Mouse (Mus musculus) lung, adult 2 months (tissue): ENCODE data around the gene Ost4. TPM values are rescaled to one million over a fixed set of nuclear protein-coding genes. Genes with fewer than 3 reads are reported as not detected.

Source experiments
- DNase-seq: peaks from one replicate; pipeline ENCODE4 v3.0.0; 2022
- H3K4me1 ChIP-seq: fragments of 200-500 bp; 2 replicates; pipeline ENCODE4 v1.6.1; 2011; ENCODE audit warnings: low read length; ENCODE audit not compliant: control insufficient read depth, insufficient read depth
- H3K4me3 ChIP-seq: fragments of 200-500 bp; replicated peaks from 2 replicates; pipeline ENCODE3; 2011; ENCODE audit warnings: low read depth, mild to moderate bottlenecking, control low read depth, low read length; ENCODE audit errors: extremely low read depth
- CTCF ChIP-seq: fragments of 200-500 bp; IDR thresholded peaks from 2 replicates; pipeline ENCODE4 v1.5.1; 2011; ENCODE audit warnings: mild to moderate bottlenecking, low read length, control low read depth; ENCODE audit not compliant: insufficient read depth
- POLR2A ChIP-seq: fragments of 200-500 bp; IDR thresholded peaks from 2 replicates; pipeline ENCODE4 v1.6.1; 2011; ENCODE audit warnings: low read depth, mild to moderate bottlenecking, control low read depth, low read length, borderline replicate concordance; ENCODE audit errors: extremely low read depth
- WGBS: fragments of 180-500 bp; shearing (Covaris S2); methylation state at CpG from one replicate; pipeline ENCODE4 v1.1.7; 2018; 5-methylcytosine and 5-hydroxymethylcytosine counted together
- polyA plus RNA-seq: library from polyadenylated mRNA; depleted of rRNA; stranded (reverse); fragments of >200 nt; gene quantifications from 2 replicates; pipeline ENCODE4 v1.2.3, GENCODE M21; 2012

The Ost4 gene
- polyA plus RNA-seq, 1 experiment, result 230 TPM

GRCm38 (mm10) chr5:30944956-30945781 is 37.6 kb upstream of the Ost4 start, which contains the start of gene Cgref1:
Cgref1 (minus strand) TSS chr5:30945591.
- Histone ChIP-seq H3K4me1 (no peaks in the 10 kb centered on the region), H3K4me3 (no peak within 1 kb of the TSS)
- no peak for TF ChIP-seq CTCF
- no peak for TF ChIP-seq POLR2A
- WGBS, result 9% methylated on average over 44 of the region's 44 CpGs
- peak; percentile 34 for DNase-seq

DNA sequence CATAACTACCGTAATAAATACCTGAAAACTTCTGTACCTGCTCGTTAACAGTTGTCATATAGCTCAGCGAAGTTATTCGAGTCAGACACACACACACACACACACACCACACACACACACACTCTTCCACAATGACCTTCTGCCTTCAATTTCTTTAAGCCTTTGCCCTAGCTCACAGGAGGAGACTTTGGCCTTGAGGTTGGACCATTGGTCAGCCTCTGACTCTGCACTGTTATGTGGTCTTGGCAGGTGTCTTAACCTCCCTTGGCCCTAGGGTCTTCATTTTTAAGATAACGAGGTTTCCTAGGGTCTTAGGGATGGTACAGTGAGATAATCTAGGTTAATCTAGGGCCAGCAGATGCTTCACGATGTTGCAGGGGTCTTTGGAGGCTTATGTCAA is 36.8 kb upstream of the Ost4 start:
- TF ChIP-seq CTCF, result no peak
- no peak for TF ChIP-seq POLR2A
- 92% methylated on average over 6 of the region's 6 CpGs for WGBS

GRCm38 (mm10) chr5:30943004-30943403 is 35.4 kb upstream of the Ost4 start:
- Histone ChIP-seq H3K4me1 (no peaks in the 10 kb centered on the region), H3K4me3 (no peak overlapping the region)
- no peak for DNase-seq
- 90% methylated on average over 2 of the region's 2 CpGs for WGBS
- TF ChIP-seq CTCF, result peak; percentile 39; the same call in 1 of the 2 replicates
- TF ChIP-seq POLR2A, result no peak

More for the DNA sequence above, 36.8 kb upstream of the Ost4 start:
- no peak for DNase-seq
- Histone ChIP-seq H3K4me3 (no peak overlapping the region), H3K4me1 (no peaks in the 10 kb centered on the region)

GRCm38 (mm10) chr5:30934725-30935461 is 27.3 kb upstream of the Ost4 start:
- DNase-seq, result no peak
- WGBS, result 92% methylated on average over 5 of the region's 5 CpGs
- no peaks in the 10 kb centered on the region for H3K4me1 ChIP-seq
- H3K4me3 ChIP-seq, result no peak overlapping the region
- TF ChIP-seq POLR2A, result no peak
- no peak for TF ChIP-seq CTCF

- Histone ChIP-seq H3K4me3 (no peak overlapping the region), H3K4me1 (no peaks in the 10 kb centered on the region)
- 60% methylated on average over 5 of the region's 5 CpGs for WGBS
- no peak for DNase-seq
- TF ChIP-seq POLR2A (no peak), CTCF (no peak)
Measured at GRCm38 (mm10) chr5:30933705-30934104, 26.1 kb upstream of the Ost4 start.

DNA sequence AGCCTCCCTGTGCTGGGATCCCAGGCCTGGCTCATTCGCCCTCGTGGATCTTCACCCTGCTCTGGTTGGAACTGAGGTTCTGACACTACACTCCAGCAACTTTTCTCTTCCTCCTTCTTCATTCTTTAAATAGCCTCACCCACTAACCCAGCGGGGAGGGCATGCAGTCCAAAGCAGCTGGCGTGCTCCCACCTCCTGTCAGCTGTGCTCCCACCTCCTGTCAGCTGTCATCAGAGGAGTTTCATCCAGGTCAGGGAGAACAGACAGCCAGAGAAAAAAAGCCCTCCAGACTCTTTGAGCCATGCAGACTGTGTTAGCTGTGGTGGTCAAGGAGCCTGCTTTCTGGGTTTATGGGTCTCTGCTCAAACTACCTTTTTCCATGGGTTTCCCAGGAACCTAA is 23.8 kb upstream of the Ost4 start:
- no peaks in the 10 kb centered on the region for H3K4me1 ChIP-seq
- no peak overlapping the region for H3K4me3 ChIP-seq
- 86% methylated on average over 4 of the region's 4 CpGs for WGBS
- DNase-seq, result no peak
- TF ChIP-seq POLR2A, result no peak
- TF ChIP-seq CTCF, result no peak

DNA sequence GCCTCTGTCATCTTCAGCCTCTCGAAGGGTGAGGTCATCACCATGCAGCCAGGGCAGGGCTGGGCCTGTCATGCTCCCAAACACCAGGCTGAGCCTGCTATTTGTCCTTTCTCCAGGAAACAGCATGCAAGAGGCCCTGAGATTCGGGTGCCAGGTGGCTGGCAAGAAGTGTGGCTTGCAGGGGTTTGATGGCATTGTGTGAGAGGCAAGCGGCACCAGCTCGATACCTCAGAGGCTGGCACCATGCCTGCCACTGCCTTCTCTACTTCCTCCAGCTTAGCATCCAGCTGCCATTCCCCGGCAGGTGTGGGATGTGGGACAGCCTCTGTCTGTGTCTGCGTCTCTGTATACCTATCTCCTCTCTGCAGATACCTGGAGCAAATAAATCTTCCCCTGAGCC is 23.3 kb upstream of the Ost4 start:
- no peak overlapping the region for H3K4me3 ChIP-seq
- no peaks in the 10 kb centered on the region for H3K4me1 ChIP-seq
- no peak for DNase-seq
- TF ChIP-seq CTCF (no peak), POLR2A (no peak)
- 65% methylated on average over 6 of the region's 6 CpGs for WGBS

DNA sequence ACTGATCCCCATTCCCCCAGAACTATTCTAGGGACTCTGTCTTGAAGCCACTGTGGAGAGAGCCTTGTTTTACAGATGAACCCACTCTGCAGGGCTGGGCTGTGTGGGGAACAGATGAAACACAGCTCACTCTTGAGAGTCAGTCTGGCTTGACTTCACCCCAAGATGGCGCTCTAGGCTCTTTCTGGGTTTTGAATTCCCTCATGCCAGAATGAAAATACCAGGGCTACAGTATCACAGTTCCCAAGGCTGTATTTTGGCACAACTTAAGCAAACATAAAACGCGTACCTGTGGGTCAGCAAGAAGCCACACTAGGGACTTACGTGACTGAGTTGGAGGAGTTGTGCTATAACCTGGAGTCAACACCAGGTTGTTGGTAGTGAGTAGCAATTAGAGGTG is 22.5 kb upstream of the Ost4 start:
- WGBS, result 28% methylated on average over 4 of the region's 4 CpGs
- H3K4me1 ChIP-seq, result no peaks in the 10 kb centered on the region
- H3K4me3 ChIP-seq, result no peak overlapping the region
- peak; percentile 71 for DNase-seq
- TF ChIP-seq POLR2A (no peak), CTCF (peak; percentile 68)

DNA sequence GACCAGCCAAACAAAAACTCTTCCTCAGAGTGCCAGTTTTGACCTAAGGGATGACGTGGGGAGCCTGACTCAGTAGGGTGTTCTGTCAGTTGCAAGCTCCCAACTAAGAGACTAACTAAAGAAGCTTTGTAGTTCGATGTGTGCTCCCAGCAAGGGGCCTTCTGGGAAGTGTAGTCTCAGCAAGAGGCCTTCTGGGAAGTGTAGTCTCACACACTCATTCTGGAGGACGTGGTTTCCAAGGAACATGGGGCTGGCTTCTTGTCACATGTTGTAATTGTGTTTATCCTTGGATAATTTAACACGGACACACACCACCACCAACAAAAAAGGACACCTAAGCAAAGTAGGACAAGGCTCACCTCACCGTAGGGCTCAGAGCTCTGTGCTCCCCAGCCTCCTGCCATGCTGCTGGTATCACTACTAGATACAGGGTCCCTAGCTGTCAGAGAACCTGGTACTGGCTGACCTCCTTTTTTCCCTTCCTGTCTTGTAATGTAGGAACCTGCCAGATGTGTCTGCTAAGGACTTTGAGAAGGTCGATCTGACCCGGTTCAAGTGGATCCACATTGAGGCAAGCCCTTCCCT is 20.4 kb upstream of the Ost4 start:
- Histone ChIP-seq H3K4me3 (no peak overlapping the region), H3K4me1 (no peaks in the 10 kb centered on the region)
- WGBS, result 44% methylated on average over 7 of the region's 7 CpGs
- DNase-seq, result no peak
- TF ChIP-seq POLR2A, result no peak
- no peak for TF ChIP-seq CTCF
